Mouse (Mus musculus): ENCODE measurements around the gene Kcp. TPM values are rescaled to one million over a fixed set of nuclear protein-coding genes. Genes with fewer than 3 reads are reported as not detected.

Gene Kcp
- total RNA-seq (2014; fragmentation: Nextera tagmentation): not detected in 2 replicates
- not detected in 2 replicates for total RNA-seq (2017)

- no peak for ATAC-seq (replicated peaks; ENCODE audit: low FRiP score, low TSS enrichment, poor library complexity, severe bottlenecking)
Measured at GRCm38 (mm10) chr6:29507447-29508309, at the start of gene Kcp. Gene Kcp, minus strand, starts transcription at chr6:29507952.

- ATAC-seq (replicated peaks; ENCODE audit: low FRiP score, low TSS enrichment, poor library complexity, severe bottlenecking): no peak
Measured at GRCm38 (mm10) chr6:29557112-29557511, 49.4 kb upstream of the Kcp start.

GRCm38 (mm10) chr6:29552526-29552925 is 44.8 kb upstream of the Kcp start:
- no peak for ATAC-seq (replicated peaks; ENCODE audit: low FRiP score, low TSS enrichment, poor library complexity, severe bottlenecking)

DNA sequence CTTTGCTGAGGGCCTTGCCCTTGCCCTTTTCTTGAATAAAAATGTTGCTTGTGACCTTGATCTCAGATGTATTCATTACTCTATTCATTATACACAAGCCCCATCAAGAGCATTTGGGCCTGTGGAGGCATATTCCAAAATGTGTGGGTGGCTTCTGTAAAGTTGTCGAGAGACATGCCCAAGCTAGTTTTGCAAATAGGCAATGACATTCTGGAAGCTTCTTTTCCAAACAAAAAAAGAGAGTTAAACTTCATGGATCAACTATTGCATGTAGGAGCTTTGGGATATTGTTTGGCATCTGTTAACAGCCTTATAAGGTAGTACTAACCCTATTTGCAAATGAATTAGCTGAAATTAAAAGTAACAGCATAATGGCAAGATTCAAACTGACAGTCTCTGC is 40.3 kb upstream of the Kcp start:
- no peak for ATAC-seq (replicated peaks; ENCODE audit: low FRiP score, low TSS enrichment, poor library complexity, severe bottlenecking)

GRCm38 (mm10) chr6:29547582-29547981 is 39.8 kb upstream of the Kcp start:
- no peak for ATAC-seq (replicated peaks; ENCODE audit: low FRiP score, low TSS enrichment, poor library complexity, severe bottlenecking)

DNA sequence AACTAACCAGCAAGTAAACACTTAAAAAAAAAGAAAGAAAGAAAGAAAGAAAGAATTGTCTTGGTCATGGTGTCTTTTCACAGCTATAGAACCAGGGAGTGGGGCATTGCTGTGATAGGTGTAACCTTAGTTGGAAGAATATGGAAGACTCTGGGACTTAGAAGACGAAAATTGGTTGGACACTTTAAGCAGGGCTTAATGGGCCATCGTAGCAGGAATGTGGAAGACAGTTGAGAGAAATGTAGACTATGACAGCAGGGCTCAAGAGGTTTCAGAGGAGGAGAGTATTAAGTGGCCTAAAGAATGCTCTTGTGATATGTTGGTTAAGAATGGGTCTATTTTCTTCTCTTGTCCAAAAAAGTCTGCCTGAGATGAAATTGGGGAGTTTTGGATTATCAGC is 37.9 kb upstream of the Kcp start:
- no peak for ATAC-seq (replicated peaks; ENCODE audit: low FRiP score, low TSS enrichment, poor library complexity, severe bottlenecking)

GRCm38 (mm10) chr6:29540956-29541355 is 33.2 kb upstream of the Kcp start:
- ATAC-seq (replicated peaks; ENCODE audit: low FRiP score, low TSS enrichment, poor library complexity, severe bottlenecking): no peak

GRCm38 (mm10) chr6:29540223-29540622 is 32.5 kb upstream of the Kcp start:
- ATAC-seq (replicated peaks; ENCODE audit: low FRiP score, low TSS enrichment, poor library complexity, severe bottlenecking): no peak

GRCm38 (mm10) chr6:29539502-29539901 is 31.8 kb upstream of the Kcp start:
- no peak for ATAC-seq (replicated peaks; ENCODE audit: low FRiP score, low TSS enrichment, poor library complexity, severe bottlenecking)

DNA sequence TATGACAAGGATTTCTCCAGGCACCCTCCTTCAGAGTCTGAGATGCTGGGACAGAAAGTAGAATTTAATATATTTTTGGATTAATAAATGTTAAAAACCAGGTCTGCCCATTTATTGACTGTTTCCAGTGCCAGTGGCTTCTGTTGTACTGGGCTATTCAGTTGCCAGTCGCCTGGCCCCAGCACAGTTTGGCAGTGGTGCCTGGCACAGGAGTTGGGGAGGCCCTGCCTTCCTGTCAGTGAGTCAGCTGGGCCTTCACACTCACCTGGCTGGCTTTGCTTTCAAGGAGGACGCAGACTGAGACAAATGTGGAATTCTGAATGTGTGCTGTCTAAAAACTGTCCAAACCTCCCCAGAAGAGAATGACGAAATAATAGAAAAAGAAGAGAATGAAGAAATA is 29.5 kb upstream of the Kcp start:
- no peak for ATAC-seq (replicated peaks; ENCODE audit: low FRiP score, low TSS enrichment, poor library complexity, severe bottlenecking)

GRCm38 (mm10) chr6:29536651-29537193 is 29.0 kb upstream of the Kcp start:
- ATAC-seq (replicated peaks; ENCODE audit: low FRiP score, low TSS enrichment, poor library complexity, severe bottlenecking): 0 out of 2 replicates have a peak, but pooled peaks have one; percentile 13

- no peak for ATAC-seq (replicated peaks; ENCODE audit: low FRiP score, low TSS enrichment, poor library complexity, severe bottlenecking)
Measured at GRCm38 (mm10) chr6:29535316-29535715, 27.6 kb upstream of the Kcp start.

GRCm38 (mm10) chr6:29530050-29530449 is 22.3 kb upstream of the Kcp start:
- no peak for ATAC-seq (replicated peaks; ENCODE audit: low FRiP score, low TSS enrichment, poor library complexity, severe bottlenecking)

DNA sequence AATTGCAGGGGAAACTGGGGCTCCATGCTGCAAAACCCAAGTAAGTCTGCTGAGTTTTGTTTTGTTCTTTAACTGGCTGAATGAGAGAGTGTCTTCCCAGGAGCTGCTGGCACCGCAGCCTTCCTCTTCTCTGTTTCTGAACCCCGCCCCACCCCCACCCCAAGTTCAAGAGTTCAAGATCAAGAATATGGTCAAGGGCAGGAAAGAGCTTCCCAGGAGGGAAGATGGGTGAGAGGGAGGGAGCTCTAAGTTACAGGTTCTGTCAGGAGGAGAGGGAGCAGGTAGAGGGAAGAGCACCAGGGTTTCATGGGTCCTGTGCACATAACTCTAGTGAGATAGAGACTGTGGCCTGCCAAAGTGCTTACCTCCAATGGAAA is 21.7 kb upstream of the Kcp start:
- no peak for ATAC-seq (replicated peaks; ENCODE audit: low FRiP score, low TSS enrichment, poor library complexity, severe bottlenecking)

DNA sequence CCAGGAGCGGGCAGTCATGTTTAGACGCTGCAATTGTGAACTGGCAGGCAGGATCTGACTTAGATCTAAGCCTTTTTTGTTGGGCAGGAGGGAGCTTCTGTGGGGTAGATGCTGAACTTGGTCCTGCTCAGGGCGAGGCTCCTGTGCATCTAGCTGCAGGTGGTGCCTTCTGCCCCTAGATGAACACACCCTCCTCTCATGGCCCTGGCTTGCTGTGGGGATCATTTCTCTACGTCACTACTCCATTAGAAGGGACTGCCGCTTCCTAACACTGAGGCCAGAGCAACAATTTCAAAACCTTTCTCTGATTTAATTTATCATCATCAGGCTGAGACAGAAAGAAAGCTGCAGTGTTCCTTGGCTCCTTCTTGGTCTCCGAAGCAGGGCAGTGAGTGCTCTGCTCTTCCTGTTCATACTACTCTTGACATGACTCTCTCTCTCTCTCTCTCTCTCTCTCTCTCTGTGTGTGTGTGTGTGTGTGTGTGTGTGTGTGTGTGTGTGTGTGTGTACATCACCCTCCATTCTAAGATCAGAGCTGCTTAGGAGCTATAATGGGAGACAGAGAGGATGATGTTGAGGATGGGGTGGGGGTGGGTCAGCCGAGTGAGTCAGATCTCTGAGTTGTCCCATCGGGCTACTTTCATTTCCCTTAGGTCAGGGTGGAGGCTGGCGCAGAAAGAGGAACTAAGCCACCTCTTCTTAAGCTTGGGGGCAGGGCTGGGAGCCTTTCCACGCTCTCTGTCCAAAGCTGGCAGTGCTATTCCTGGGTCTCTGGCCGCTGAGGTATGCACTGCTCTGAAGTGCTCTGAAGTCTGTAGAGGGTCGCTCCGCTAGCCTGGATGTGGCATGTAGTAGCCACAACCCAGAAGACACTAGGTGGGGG is 21.1 kb upstream of the Kcp start:
- ATAC-seq (replicated peaks; ENCODE audit: low FRiP score, low TSS enrichment, poor library complexity, severe bottlenecking): peak; percentile 27; the same call in 1 of the 2 replicates

GRCm38 (mm10) chr6:29528165-29528505 is 20.4 kb upstream of the Kcp start:
- ATAC-seq (replicated peaks; ENCODE audit: low FRiP score, low TSS enrichment, poor library complexity, severe bottlenecking): no peak

DNA sequence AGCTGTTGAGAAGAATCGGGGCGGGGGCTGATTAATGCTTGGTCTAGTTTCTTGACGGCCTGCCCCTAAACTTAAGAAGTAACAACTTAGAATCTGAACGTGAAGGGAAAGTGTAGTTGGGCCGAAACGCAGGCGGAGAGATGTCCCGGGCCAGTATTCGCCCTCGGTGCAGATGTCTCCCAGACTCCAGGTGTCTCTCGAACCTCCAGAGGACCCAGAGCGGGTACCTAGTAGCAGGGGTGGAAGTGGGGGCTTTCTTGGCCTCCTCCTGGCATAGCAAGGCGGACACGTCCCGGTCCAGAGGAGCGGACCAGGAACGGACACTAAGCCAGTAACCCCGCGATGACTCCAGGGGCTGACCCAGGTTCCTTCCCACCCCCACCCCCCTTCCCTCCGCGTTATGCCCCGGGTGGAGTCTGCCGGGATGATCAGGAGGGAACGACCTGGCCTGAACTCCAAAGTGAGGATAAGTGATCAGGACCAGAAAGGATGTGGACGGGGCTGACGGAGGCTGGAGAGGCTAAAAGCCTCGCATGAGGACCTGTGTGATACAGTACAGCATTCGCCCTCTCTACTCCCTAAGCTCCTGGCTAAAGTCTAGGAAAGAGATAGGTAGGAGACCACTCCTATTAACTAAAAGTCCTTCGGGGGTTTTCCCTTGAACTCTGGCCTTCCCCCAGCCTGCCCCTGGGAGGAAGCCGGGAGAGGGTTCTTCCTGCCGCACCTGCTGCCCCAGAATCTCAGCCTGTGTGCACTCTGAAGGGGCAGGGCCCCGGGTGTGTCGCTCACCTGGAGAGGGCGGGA is 19.8 kb upstream of the Kcp start:
- ATAC-seq (replicated peaks; ENCODE audit: low FRiP score, low TSS enrichment, poor library complexity, severe bottlenecking): no peak

DNA sequence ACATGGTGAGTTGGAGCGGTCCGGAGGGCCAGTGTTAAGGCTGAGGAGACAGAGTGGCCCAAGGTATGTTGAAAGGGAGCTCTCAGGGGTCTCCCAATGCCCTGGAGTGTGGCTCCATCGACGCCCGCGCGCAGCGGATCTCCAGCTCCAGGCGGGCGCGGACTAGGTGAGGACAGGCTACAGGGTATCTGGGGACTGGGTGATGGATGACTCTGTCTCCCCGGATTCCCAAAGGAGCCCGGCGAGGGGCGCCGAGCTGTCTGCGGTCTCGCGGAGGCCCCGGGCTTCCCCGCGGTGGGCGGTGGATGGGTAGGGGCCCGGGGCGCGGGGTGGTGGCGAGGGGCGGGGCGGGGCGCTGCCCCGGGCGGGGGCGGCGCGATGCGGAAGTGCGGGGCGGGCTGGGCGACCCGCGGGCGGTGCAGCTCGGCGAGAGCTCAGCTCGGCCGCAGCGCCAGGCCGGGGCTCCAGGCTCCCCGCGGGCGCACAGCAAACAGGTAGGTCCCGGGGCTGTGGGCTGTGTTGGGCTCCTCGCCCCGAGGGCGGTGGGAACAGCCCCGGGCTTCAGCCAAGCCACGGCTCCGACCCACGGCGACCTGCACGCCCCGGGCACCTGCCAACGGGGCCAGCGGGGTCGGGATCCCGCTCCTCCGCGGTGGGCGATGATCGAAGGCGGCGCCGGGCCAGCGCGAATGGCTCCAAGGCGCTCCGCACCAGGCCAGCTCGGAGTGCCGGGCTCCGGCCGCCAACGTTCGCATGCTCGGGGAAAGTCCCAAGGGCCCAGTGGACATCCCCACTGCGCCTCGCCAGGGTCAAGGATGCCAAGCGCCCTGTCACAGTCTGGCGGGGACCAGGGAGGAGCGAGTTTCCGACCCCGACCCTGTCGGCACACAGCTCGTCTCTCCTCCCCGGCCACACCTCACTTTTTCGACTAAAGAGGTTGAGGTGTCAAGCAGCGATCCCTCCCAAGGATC is 18.8 kb upstream of the Kcp start, which contains the start of gene Irf5:
Irf5 (plus strand) TSS at position 345 of the 971 bp plus-strand sequence.
- no peak for ATAC-seq (replicated peaks; ENCODE audit: low FRiP score, low TSS enrichment, poor library complexity, severe bottlenecking)

Measured in megakaryocyte-erythroid progenitor cell, adult 5-6 weeks (primary cell).